Mouse (Mus musculus): ENCODE measurements around the gene Slc26a9.
"Not testable (repeated sequence)": the region's sequence is repeated elsewhere in the genome, so short reads cannot be mapped to it uniquely, and the experiment has no call there.

Slc26a9 gene

DNA sequence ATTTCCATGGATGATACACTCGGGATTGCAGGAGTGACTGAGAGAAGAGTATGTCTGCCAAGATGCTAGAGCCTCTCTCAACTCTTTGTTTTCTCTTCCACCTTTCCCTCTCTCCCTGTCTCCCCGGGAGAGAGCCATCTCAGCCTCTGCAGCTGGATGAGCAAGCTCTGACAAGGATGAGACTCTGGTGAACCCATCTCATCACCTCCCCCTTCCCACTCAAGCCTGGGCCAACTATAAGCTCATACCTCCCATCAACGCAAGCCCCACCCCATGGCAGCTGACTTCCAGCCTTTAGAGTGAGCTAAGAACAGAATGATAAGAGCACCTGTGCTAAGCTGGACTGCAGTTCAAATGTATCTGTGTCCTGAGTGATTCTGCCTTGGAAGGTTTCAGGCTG lies 25.5 kb downstream of the Slc26a9 start:
- DNase-seq (ENCODE audit: low spot score in 2 of 2): no peak

DNA sequence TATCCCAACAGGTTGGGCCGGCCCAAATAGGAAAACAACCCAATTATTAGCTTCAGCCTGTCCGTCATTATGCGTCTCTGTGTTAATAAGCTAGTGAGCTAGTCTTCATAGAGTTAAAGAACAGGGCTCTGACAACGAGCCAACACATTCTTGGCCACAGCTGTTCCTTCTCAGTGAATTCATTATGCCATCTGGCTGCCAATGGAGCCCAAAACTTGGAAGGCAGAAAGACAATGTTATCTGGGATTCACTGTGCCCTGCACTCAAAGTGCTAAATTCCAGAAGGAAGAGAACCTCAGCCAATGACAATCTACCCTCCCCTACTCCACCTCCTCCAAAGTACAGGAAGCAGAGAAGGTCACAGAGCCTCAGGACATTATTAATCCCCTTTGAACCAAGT lies 26.8 kb downstream of the Slc26a9 start:
- DNase-seq (ENCODE audit: low spot score in 2 of 2): no peak

DNA sequence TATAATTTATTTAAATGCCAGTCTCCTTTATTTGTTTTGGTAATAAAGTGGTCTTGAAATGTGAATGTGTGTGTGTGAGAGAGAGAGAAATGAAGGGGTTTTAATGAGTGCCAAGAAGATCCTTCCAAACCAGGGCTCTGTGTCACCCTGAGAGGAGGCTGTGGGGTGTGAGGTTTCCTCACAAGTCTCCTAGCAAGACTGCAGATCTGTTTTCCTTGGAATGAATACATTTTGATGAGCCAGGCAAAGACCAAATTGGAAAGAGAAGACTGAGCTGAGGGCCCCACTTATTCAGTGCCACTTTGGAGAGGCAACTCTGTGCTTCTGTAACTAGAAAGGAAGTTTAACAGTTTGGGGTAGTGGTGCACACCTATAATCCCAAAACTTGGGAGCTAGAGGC lies 27.6 kb downstream of the Slc26a9 start:
- no peak for DNase-seq (ENCODE audit: low spot score in 2 of 2)

DNA sequence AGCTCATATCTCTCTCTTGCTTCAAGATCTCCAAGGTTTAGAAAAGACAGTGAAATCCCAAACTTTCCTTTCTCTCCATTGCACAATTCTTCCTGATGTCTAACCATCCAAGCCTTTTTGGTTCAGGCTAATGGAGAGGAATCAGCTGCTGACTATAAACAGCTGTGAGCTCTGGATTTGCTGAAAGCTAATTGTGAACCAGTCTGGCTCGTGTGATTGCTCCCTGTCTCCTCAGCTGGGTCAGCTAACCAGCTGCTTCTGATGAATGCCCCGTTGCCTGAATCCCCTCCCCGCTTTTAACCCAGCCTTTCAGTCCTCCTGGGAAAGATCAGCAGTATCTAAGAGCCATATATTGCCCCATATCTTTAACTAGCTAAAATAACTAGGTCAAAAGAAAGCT lies 50.8 kb downstream of the Slc26a9 start:
- no peak for DNase-seq (ENCODE audit: low spot score in 2 of 2)

DNA sequence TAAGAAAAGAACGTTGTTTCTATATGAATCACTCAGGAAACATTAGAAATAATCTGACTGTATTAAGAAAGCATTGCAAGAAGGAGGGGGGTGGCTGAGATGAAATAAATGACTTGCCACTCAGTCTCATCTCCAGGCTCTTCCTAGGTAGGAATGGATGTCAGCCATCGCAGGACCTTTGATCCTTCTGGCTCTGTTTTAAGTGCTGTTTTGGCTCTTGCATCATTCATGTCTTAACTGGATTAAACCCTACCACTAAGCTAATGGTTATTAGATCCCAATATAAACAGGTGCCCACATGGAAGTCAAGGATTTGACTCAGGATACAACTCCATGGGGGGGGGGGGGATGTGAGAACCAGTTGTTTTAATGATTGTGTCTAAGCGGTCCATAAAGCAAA lies 51.3 kb downstream of the Slc26a9 start:
- DNase-seq (ENCODE audit: low spot score in 2 of 2): no peak

DNA sequence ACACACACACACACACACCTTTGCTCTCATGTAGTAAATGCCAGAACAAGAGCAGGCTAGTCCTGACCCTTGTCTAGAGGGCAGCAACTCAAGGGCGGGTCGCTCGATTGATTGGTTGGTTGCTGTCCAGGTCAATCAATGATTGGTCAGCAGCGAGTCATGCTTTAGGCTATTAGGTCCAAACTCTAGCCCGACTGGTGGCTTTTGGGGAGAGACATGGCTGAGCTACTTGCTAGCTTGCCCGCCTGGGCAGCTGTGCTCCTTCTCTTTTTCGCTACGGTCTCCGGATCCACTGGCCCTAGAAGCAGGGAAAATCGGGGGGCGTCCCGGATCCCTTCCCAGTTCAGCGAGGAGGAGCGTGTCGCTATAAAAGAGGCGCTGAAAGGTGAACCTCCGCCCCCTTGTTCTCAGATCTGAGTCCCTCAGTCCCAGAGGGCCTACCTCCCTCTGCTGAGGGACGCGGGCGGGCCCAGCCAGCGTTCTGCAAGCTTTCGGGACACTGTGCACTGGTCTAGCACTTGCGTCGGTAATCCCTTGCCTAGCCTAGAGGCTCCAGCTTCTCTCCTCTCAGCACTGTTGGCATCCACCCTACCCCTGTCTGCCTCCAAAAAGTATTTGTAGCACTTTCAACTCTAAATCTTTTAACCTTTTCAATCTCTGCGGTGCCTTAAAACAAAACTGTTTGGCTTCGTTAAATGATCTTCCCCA lies 53.5 kb downstream of the Slc26a9 start, which contains the start of gene Pm20d1:
Gene Pm20d1, plus strand, starts transcription at position 180 of the 708 bp plus-strand sequence.
- no peak for DNase-seq (ENCODE audit: low spot score in 2 of 2)

DNA sequence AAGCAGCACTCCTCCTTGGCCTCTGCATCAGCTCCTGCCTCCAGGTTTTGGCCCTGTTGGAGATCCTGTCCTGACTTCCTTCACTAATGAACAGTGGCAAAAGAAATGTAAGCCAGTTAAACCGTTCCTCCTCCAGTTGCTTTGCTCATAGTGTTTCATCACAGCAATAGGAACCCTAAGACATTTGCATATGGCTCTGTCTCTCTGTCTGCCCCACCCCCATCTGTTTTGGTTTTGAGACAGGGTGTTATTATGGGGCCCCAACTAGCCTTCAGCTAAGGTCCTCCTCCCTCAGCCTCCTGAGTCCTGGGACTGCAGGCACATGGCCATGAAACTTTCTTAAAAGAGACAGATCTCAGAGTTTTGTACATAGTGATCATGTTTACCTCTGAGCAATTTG lies 56.2 kb downstream of the Slc26a9 start:
- DNase-seq (ENCODE audit: low spot score in 2 of 2): no peak

DNA sequence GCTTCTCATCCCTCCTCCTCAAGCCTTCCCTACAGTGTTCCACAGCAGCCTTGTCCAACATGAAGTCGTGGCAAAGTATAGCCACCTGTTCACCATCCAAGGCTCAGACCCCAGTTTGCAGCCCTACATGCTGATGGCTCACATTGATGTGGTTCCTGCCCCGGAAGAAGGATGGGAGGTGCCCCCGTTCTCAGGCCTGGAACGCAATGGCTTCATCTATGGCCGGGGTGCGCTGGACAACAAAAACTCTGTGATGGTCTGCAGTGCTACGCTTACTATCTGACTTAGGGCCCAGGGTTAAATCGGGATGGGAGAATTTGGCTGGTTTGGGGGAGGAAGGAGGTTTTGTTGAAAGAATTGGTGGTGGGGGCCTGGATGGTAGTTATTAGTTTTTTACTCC lies 57.2 kb downstream of the Slc26a9 start:
- no peak for DNase-seq (ENCODE audit: low spot score in 2 of 2)

DNA sequence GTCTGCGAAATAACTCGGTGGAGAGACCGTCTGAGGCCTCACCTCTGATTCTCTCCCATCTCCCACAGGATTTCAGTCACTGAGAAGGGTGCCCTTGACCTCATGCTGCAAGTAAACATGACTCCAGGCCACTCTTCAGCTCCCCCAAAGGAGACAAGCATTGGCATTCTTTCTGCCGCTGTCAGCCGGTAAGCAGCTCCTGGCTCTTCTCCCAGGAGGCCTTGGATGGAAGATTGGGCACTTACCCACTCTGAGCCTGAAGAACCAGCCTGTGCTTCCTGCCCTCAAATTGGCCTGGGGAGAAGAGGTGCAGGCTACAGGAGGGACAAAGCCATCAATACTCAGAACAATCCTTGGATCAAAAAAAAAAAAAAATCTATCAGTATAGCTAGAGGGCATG lies 58.8 kb downstream of the Slc26a9 start:
- DNase-seq (ENCODE audit: low spot score in 2 of 2): no peak

DNA sequence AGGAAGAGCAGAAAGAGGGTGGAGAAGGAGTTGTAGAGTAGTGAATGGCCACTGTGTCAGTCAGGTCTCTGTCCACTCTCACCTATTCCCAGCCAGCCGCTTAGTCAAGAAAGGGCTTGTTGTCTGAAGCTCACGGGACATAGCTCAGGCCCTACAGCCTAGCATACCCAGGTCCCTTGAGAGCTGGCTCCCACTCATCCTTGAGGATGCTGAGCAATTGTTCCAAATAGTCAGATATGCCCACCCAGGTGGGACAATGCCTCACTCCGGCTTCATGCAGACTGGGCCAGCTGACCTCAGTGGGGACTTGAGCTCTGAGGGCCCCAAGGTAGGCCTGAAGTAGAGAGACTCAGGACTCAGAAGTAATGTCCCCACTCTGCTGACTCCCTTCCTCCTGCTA lies 60.3 kb downstream of the Slc26a9 start:
- no peak for DNase-seq (ENCODE audit: low spot score in 2 of 2)

DNA sequence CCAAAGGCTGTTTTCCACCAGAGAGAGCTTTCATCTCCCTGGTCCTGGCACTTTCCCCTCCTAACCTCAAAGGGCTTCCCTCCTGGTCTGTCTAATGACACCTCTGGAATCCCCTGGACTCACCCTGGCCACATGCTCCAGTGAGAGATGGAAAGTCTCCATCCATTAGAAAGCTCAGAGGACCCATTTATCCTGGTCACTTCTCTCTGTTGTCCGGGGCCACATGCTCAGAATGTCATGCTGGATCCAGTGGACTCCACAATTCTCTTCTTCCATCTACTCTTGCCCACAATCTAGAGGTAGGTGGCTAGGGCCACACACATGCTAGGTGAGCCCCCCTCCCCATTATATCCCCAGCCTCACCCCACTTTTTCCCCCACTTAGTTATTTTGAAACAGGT lies 65.2 kb downstream of the Slc26a9 start:
- DNase-seq (ENCODE audit: low spot score in 2 of 2): no peak

DNA sequence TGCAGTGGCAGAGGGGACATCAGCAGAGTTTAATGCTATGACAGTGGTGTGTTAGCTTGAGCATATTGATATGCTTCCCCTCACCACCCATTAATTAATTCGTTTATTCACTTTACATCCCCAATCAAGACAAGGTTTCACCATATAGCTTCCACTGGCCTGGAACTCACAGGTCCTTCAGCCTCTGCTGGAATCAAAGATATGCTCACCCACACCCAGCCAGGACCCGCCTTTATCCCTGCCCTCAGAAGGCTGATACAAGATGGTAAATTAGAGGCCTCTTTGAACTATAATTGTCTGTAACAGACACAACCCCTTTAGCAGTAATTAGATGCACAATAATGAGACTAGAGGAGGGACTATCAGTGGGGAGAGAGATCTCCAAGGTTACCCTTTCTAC lies 65.8 kb downstream of the Slc26a9 start:
- no peak for DNase-seq (ENCODE audit: low spot score in 2 of 2)

DNA sequence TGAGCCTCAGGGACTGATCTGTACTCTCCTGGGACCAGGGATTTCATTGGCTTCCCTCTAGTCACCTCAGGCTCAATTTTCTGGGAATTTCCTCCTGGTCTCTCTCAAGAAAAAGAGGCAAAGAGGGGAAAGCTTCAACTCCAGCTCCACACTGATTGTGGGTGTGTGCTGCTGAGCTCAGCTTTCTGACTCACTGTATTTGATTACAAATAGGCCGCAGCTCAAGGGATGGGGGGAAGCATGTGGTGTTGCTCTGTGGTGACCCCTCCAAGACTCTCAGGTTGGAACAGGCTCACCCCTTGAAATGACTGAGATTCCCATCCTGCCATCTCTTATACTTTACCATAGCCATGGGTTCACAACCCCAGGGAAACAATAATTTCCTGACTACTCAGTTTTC lies 67.6 kb downstream of the Slc26a9 start:
- DNase-seq (ENCODE audit: low spot score in 2 of 2): no peak

DNA sequence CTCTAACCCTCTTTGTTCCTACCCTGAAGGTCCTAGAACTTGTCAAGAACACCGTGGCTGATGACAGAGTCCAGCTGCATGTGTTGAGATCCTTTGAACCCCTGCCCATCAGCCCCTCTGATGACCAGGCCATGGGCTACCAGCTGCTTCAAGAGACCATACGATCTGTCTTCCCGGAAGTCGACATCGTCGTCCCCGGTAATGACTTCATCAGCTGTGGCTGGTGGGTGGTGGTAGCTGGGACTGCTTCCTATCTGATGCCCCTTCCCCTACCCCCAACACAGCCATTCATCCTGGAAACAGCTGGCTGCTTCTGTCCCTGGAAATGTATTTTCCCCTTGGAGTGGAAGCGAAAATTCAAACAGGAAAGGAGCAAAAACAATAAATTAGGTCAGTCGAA lies 68.2 kb downstream of the Slc26a9 start:
- no peak for DNase-seq (ENCODE audit: low spot score in 2 of 2)

DNA sequence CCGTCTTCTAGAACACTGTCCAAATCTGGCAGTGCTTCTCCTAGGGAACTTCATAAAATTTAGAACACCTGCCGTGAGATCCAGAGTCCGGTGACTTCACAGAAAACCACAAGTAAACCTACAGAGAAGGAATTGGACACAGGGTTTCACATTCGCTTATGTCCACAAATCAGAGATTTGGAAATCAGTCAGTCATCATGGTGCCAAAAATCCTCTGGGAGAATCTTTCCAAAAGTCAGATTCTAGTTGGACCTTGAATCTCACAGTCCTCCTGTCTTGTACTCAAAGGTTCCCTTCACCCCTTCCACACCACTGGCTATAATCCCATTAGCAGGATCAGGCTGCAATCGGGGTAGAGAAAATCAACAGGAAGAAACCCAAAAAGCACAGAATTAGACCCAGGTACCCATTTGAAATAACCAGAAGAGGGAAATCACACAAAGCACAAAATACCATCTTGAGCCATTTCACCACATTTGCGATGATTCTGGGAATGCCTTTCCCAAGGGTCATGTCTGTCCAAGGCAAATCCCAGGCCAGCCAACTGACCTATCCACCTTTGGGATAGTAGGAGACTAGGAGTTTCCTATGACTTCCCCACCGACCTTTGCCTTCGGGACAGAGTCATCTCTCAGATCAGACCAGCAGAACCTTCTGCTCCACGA lies 68.9 kb downstream of the Slc26a9 start:
- DNase-seq (ENCODE audit: low spot score in 2 of 2): no peak

DNA sequence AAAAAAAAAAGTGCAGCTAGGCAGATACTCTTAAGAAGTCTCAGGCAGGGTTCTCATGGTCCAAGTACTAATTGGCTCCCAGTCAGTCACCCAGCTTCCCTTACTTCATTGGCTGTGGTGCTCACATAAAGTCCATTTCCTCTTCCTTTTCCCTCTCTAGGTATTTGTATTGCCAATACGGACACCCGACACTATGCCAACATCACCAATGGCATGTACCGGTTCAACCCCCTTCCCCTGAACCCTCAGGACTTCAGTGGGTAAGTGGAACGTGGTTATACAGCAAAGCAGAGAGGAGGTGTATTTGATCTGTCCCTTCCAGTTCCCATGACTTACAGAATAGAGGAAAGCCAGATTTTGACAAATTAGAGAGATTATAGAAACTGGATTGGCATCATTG lies 69.9 kb downstream of the Slc26a9 start:
- DNase-seq (ENCODE audit: low spot score in 2 of 2): no peak

DNA sequence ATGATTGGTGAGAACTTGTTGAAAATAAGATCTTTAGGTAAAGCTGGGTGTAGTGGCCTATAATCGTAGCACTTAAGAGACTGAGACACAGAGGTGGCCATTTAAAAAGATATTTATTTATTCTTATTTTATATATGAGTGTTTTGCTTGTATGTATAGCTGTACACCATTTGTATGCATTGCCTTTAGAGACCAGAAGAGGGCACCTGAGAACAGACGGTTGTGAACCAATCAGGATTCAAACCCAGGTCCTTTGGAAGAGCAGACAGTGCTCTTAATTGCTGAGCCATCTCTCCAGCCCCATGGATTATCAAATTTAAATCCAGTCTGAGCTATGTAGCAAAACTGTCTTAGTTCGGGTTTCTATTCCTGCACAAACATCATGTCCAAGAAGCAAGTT lies 70.4 kb downstream of the Slc26a9 start:
- no peak for DNase-seq (ENCODE audit: low spot score in 2 of 2)

DNA sequence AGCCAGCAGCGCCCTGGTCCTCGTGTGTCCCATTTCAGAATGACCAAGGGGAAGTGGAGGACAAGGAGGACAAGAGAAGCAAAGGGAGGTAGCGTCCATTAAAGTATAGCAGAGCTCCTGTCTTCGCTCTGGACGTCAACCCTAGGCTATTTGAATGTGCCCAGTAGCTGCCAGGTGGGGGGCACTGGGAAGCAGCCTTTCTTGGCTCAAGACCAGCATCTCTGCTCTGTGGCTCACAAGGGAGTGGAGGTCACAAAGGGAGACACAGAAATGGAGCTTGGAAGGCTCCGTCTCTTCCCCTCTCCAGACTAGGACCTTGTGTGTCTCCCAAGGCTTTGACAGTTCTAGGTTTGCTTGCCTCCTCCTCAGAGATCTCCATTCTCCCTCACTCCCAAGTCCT lies 73.1 kb downstream of the Slc26a9 start:
- DNase-seq (ENCODE audit: low spot score in 2 of 2): no peak

DNA sequence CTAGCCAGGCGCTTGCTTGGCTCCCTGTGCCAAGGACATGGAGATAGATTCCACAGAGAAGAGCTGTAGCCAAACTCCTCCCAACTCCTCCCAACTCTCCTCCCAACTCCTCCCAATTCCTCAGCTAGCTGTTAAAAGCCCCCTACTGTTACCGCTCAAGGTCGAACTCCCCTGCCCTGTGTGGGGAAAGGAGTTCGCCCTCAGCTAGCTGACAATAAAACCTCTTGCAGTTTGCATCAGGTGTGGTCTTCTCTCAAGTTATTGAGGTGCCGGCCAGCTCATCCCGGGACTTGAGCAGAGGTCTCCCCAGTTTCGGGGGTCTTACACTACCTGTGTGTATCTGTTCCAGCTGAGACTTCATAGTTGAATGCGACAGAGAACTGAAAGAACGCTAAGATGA lies 76.5 kb downstream of the Slc26a9 start:
- not testable (repeated sequence) for DNase-seq (ENCODE audit: low spot score in 2 of 2)

DNA sequence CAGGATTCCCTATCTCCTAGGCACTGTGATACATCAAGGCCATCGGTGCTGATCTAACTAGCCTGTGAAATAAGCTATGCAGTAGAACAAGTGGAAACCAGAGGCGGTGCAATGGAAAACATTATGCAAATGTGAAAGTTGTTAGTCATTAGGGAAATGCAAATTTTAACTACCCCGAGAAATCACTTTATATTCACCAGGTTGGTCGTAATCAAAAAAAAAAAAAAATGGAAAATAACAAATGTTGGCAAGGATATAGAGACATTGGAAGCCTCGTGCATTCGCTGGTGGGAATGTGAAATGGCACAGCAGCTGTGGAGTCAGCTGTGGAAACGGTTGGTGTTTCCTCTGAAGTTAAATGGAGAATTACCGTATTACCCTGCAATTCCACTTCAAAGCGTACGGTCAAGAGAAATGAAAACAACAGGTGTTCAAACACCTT lies 77.1 kb downstream of the Slc26a9 start:
- DNase-seq (ENCODE audit: low spot score in 2 of 2): no peak
